Mouse (Mus musculus) gastrocnemius, postnatal 36 days (tissue): ENCODE results near the gene Phb2. TPM values are rescaled to one million over a fixed set of nuclear protein-coding genes. Genes with fewer than 3 reads are reported as not detected.
A peak's percentile ranks its signal among the peaks of the same experiment; 100 is the strongest.

Source experiments
- DNase-seq, 2 experiments: peaks; one replicate each; pipeline ENCODE4 v3.0.0; 2022
- intact Hi-C: fragments of 180-260 bp; cut with DNase I; formaldehyde crosslinking; loops from one replicate; pipeline ENCODE4 v1.15.1; 2025
- total RNA-seq, 2 experiments: library from RNA; stranded (reverse); gene quantifications; 2 replicates each; pipeline ENCODE4 v1.2.3; 2021

Gene Phb2
- total RNA-seq, 2 experiments from 2014 or later = 140 to 161 TPM

- intact Hi-C loops = loop anchor here (2.0 kb wide), 1 partner anchor 79 kb away; the partner anchor contains the start of gene Lpcat3
- no peak for DNase-seq
These were observed 29.7 kb downstream of the Phb2 start for GRCm38 (mm10) chr6:124741842-124742241.

DNA sequence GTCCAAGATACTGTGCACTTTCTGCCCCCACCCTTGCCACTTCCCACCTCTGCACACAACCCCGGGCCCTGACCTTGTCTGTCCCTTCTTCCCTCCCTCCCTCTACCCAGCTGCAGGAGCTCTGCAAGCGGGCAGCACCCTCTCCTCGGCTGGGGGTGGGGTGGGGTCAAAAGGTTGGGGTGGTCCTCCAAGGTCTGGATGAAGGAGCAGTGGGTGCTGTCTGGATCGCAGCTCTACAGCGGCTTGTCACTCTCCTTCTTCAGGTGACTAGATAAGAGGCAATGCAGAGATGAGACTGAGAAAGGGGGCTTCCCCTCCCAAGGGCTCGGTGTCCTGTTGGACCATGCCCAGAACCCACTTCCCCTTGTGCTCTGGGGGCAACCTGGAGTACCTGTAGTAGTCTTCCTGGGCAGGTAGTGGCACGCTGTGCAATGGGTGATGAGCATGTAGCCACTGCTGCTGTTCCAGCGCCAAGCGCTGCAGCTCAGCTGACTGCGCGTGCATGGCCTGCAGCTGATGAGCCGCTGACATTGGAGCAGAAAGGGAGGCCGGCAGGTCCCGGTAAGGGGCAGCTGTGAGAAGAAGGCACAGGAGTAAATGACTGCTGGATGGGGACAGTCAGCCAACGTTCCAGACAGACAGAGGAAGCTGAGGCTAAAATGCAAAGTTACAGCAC lies 30.8 kb downstream of the Phb2 start:
- intact Hi-C loops = no loop called here
- no peak for DNase-seq

GRCm38 (mm10) chr6:124743647-124744046 lies 31.5 kb downstream of the Phb2 start:
- intact Hi-C loops = no loop called here
- DNase-seq = no peak

- intact Hi-C loops = no loop called here
- no peak for DNase-seq
These were observed 32.7 kb downstream of the Phb2 start for GRCm38 (mm10) chr6:124744755-124745321.

GRCm38 (mm10) chr6:124745490-124746295 lies 33.6 kb downstream of the Phb2 start:
- peak; percentile 86 to 88 for DNase-seq
- intact Hi-C loops = no loop called here

GRCm38 (mm10) chr6:124746296-124746605 lies 34.1 kb downstream of the Phb2 start:
- intact Hi-C loops = no loop called here
- DNase-seq = no peak

DNA sequence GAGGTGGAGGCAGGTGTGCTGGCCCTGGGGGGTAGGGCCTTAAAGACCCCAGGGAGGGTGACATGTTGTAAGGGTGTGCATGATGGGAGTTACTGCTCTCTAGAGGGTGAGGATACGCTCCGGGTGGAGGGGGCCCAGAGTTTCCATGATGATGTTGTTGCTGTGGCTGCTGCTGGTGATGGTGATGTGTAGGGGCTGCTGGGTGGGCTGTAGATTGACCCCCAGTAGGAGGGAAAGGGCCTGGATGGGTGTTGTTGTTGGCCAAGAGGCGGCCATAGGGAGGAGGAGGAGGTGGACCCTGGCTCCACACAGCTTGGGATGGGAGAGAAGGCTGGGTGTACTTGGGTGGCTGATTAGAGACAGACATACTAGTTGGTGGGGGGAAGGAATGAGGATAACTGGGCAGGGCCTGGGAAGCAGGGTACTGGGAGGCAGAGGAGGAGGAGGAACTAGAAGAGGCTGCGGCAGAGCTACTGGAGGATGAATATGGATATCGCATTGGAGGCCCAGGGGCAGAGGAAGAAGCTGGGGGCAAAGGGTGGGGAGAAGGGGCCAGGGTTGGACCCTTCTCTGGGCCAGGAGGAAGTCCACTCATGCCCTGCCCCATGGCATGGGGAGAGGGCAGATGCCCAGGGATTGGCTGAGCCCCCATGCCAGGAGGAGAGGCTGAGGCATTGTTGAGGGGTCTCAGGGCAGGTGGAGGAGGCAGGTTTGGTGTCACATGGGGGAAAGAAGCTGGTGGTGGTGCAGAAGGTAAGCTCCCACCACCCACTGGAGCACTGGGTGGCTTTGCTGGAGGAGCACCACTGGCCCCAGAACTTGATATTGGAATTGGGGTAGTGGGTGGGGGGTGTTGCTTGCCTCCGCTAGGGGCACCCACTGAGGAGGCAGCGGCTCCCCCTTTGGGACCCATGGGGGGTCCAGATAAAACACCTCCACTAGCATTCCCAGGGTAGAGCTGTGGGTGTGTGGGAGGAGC lies 34.8 kb downstream of the Phb2 start:
- no peak for DNase-seq
- intact Hi-C loops = no loop called here

DNA sequence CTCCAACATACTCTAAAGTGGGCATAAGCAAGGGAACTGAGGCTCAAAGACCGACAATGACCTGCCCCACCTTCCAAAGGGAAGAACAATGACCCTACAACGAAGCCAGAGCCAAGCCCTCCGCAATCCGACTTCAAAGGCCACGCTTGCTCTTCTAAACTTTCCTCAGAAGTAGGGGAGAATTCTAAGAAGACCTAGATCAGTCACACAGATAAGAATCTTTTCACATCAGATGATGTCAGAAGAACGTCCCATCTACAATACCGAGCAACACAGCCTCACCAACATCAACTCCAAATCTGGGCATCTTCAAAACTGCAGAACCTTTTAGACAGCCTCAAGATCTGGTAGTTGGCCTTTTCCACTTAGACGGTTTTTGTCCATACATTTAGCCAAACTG lies 38.3 kb downstream of the Phb2 start:
- intact Hi-C loops = no loop called here
- no peak for DNase-seq

DNA sequence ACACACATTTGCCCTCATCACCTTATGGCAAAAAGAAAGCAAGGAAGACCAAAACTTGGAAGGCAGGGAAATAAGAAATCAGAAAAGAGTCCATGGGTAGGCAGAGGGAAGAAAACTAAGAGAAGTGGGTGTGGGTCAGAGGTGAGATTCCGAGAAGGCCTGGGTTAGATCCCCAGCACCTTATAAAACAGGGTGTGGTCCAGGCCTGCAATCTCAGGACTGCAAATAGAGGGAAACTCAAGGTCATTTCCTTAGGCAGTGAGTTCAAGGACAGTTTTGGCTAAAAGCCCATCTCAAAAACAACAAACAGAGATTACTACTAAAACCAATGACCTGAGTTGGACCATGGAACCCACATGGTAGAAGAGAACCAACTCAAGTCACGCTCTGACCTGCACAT lies 41.7 kb downstream of the Phb2 start:
- no peak for DNase-seq
- intact Hi-C loops = no loop called here

GRCm38 (mm10) chr6:124755306-124755705 lies 43.2 kb downstream of the Phb2 start:
- intact Hi-C loops = loop anchor here (5.0 kb wide), 3 partner anchors 43 to 183 kb away; partner anchors contain the start of genes C1rb, Emg1, Lpcat3 and Phb2
- no peak for DNase-seq

- intact Hi-C loops = loop anchor here (5.0 kb wide), 3 partner anchors 44 to 184 kb away; partner anchors contain the start of genes C1rb, Emg1, Lpcat3 and Phb2
- DNase-seq = peak; percentile 60 to 64
These were observed 43.9 kb downstream of the Phb2 start, which contains the start of the genes Gm45234 and Atn1 for GRCm38 (mm10) chr6:124755831-124756595. Gene Gm45234 (minus strand): TSS chr6:124756021. Gene Atn1 (minus strand): TSS chr6:124756524.

GRCm38 (mm10) chr6:124756652-124757350 lies 44.7 kb downstream of the Phb2 start:
- intact Hi-C loops = loop anchor here (5.0 kb wide), 3 partner anchors 44 to 184 kb away; partner anchors contain the start of genes C1rb, Emg1, Lpcat3 and Phb2

DNA sequence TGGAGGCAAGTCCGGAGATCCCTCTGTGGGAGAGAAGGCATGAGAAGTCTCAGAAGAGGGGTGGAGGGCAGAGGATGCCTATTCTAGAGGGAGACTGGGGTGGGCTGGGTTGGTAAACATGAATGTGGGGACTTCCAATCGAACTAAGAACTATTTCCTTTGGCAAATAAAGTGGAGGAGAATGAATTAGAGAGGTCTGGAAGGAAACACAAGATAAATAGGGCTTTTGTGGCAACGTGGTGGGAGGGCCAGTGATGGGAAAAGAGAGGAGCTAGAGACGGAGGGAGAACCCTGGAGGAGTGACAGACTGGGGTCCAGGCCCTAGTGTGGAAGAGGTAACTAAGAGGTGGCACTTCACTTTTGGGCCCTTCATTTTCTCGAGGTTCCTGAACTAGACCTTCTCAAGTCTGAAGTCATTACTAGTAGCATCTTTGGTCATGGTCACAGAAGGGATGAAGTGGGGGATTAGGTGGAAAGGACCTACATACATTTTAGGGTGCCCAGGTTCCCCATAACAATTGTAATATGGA lies 45.3 kb downstream of the Phb2 start:
- no peak for DNase-seq
- intact Hi-C loops = loop anchor here (5.0 kb wide), 3 partner anchors 45 to 185 kb away; partner anchors contain the start of genes C1rb, Emg1, Lpcat3 and Phb2

More at GRCm38 (mm10) chr6:124756652-124757350, 44.7 kb downstream of the Phb2 start:
- peak; percentile 74 to 81 for DNase-seq

- DNase-seq = peak; percentile 40 to 53
- intact Hi-C loops = loop anchor here (2.0 to 5.0 kb wide), 4 partner anchors 46 to 186 kb away; partner anchors contain the start of genes C1rb, Emg1, Lpcat3 and Phb2
These were observed 46.0 kb downstream of the Phb2 start for GRCm38 (mm10) chr6:124757909-124758848.

- intact Hi-C loops = loop anchor here (2.0 to 5.0 kb wide), 4 partner anchors 47 to 187 kb away; partner anchors contain the start of genes C1rb, Emg1, Lpcat3 and Phb2
- no peak for DNase-seq
These were observed 46.7 kb downstream of the Phb2 start for GRCm38 (mm10) chr6:124758849-124759232.

- intact Hi-C loops = loop anchor here (2.0 to 5.0 kb wide), 4 partner anchors 47 to 187 kb away; partner anchors contain the start of genes C1rb, Emg1, Lpcat3 and Phb2
These were observed 47.1 kb downstream of the Phb2 start for GRCm38 (mm10) chr6:124759259-124759658.

GRCm38 (mm10) chr6:124765951-124766350 lies 53.8 kb downstream of the Phb2 start:
- DNase-seq = no peak
- intact Hi-C loops = loop anchor here (10.0 kb wide), 1 partner anchor 261 kb away; no protein-coding TSS in a partner anchor

More at GRCm38 (mm10) chr6:124759259-124759658, 47.1 kb downstream of the Phb2 start:
- DNase-seq = peak; percentile 72 to 80
